Mouse (Mus musculus): ENCODE measurements at regions not wholly inside any gene's neighbourhood (a gene's known extent, or its start where the extent isn't known, plus 50 kb on each side); places are given as distances from the start of the nearest gene placed in this dataset.

DNA sequence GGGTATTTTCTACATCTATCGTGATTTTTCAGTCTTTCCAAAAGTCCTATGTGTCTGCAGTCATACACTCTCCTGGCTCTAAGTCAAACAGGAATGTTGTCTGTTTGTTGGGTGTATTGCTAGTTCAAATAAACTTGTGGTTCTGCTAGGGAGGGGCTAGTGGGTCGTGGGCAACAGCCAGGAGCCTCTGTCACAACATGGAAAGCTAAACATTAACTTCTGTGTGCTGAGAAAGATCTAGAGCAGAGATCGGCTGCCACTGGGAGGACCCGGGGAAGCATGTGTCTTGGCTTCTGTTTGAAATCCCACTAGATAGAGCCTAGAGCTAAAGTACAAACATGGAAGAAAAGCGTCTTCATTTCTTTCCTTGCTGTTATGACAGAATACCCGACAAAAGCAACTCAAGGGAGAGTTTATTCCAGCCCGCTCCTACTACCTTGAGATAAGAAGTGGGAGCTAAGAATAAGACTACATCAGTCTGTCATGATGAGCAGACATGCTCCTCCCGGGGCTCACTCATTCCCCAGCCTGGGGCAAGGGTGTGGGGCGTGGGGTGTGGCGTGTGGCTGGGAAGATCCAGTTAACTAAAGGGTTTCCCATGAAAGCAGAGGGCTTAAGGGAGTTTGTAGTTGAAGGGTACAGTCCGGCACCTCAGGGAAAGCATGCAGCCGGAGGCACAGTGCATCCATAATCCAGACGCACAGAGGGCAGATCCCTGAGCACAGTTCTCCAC lies 190.7 kb downstream of the Rybp start:
- no peak for DNase-seq

DNA sequence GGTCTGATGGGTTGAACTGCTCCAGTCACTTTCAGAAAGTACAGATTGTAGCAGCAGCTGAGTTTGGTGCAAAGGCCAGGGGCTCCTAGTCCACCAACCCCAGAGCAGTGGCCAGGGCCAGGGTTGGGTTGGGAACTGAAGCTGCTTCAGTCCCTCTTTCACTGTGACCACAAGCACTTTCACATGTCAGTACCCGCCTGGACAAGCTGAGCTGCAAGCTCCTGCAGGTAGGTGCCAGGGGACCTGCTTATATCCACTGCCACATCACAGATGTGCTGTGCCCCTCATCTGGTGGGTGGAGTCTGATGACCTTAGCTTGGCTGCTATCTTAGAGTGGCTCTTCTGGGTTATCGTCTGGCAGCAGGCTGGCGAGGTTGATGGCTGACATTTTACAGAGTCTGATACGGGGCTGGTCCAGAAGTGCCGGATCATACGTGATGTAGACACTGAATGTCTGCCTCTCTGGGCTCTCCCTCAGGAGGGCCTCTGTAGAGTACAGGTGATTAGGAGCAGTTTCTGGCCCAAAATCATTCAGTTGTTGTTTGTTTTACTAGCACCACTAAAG lies 192.6 kb downstream of the Rybp start:
- no peak for DNase-seq

DNA sequence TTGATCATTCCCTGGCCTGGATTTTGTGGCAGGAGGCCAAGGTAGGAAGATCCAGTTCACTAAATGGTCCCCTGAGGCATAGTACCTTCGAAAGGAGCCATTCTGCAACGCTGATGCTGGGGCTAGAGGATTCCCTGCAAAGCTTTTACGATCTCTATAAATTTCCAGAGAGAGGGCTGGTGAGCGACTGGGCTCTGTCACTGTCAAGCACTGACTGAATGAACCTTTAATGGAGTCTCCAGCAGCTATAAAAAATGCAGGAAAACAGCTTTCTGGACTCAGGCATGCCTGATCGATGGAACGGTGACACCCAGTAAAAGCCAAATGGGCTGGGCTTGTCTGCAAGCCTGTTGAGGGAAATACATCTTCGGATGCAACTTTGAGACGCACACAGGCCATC lies 194.4 kb downstream of the Rybp start:
- no peak for DNase-seq

DNA sequence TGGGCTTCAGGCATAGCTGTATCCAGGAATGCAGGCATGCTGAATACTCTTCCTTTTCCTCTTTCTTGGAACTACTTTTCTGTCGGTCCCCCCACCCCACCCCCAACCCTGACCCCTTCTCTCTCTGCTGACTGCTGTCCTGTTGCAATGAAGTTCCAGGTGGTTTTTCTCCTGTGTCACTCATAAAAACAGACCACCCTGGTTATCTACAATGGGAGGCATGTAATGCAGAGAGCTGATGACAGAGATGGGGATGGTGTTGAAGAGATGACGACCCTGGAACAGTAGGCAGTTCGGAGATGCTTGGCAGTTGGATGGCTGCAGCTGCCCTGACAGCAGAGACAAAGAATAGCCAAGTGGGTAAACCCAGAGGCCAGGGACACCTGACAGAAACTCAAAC lies 195.5 kb downstream of the Rybp start:
- no peak for DNase-seq

DNA sequence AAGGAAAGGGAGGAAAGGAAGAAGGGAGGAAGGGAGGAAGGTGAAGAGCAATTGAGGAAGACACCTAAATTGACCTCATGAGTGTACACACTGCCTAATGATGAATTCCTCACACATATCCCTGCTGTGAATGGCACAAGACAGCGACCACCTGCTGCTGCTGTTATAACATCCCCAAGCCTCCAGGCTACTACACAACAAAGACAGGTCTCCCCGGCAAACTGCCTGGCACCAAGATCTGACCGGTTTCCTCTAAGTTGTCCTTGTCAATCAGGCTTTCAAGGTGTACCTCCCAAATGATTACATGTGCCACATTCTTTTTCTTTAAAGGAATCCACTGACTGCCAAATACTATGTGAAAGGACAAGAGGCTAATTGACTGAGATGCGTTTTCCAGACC lies 198.7 kb downstream of the Rybp start:
- DNase-seq, result no peak

DNA sequence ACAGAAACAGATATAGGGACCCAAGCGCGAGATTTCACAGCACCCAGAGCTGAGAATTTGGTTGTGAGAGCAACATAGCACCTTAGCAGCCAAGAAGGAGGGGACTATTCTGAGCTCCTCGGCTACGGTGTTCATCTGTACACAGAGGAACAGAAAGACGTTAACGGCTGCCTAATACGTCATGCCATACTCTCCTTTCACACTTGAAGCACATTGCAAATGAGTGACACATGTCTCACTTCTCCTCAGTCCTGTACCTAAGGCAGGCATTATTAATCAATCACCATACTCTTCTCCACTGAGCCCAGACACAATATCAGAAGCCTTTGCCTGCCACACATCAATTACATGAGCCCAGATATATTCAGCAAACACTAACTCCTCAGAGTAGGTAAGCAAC lies 200.5 kb downstream of the Rybp start:
- DNase-seq, result peak; percentile 82

DNA sequence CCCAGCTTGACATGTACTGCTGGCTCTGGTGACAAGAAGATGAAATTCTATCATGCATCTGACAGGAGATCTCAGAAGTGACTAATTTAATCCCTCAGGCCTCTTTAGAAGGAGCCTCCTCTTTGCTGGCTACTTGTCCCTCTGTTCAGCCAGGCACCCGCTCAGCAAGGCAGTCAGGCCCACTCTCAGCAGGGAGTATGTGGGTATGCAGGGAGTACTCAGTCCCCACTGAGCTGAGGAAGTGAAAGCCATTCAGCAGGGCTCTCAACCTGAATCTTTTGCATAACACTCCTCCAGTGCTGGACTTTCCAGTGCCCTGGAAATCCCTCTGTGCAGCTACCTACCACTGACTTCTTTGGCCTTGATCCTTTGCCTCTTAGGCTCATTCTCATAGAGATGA lies 201.3 kb downstream of the Rybp start:
- DNase-seq, result peak; percentile 72

DNA sequence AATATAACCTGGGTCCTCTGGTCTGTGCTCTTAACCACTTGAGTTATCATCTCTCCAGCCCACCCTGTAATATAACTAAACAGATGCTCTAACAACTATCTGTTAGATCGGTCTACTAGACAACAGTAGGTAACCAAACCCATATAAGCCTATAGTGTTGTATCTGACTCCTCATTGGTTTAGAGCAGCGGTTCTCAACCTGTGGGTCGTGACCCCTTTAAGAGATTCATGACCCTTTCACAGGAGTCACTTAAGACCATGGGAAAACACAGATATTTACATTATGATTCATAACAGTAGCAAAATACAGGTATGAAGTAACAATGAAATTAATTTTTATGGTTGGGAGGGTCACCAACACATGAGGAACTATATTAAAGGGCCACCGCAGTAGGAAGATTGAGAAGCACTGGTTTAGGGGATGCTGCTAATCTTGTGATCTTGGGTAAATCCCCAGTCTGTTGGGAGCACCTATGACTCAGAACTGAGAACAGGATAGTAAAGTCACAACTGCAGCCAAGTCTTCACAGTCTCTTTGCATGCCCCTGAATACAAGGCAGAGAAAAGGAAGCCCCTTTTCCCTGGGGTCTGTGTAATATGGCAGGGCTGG lies 203.3 kb downstream of the Rybp start:
- DNase-seq, result no peak

DNA sequence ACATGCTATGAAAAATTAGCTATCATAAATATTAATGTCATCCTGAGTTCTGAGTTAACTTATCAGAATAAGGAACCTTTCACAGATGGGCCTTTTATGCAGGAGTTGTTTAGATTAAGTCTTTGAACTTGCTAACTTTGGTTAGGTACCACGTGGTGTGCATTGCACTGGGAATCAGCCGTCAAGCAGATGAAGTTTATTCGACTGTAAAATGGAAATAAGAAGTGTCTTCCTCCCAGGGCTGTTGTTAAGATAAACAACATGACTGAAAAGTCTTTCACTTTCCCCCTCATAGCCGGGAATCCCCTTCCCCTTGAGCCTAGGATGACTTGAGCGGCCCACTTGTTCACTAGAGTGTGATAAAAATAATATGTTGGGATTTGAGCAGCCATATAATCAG lies 204.2 kb downstream of the Rybp start:
- DNase-seq, result no peak

DNA sequence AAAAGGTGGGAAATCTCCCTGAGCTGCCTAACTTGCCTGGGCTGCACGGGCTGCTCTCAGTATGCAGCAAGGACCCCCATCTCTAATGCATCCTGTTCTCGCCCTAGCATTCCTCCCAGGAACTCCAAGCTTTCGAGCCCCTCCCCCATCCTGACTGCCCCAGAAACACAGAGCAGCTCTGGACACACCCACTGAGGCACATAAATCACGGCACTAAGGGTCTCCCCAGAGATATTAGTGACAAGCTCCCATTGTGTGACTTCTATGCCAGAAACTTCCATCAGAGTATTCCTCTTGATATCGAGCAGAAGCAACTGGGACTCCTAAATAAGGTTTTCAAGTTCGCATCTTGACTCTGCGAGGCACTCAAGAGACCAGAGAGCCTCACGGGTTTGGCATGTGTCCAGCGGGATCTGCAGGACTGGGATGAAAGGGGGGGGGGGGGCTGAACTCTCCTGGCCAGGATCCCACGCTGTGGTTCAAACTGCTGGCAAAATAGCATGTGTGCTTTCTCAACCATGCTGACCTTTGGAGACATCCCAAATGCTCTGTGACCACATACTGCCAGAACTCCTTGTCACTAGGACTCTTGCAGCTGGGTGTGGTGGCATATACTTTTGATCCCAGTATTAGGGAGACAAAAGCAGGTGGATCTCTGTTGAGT lies 212.5 kb downstream of the Rybp start:
- DNase-seq, result peak; percentile 93

DNA sequence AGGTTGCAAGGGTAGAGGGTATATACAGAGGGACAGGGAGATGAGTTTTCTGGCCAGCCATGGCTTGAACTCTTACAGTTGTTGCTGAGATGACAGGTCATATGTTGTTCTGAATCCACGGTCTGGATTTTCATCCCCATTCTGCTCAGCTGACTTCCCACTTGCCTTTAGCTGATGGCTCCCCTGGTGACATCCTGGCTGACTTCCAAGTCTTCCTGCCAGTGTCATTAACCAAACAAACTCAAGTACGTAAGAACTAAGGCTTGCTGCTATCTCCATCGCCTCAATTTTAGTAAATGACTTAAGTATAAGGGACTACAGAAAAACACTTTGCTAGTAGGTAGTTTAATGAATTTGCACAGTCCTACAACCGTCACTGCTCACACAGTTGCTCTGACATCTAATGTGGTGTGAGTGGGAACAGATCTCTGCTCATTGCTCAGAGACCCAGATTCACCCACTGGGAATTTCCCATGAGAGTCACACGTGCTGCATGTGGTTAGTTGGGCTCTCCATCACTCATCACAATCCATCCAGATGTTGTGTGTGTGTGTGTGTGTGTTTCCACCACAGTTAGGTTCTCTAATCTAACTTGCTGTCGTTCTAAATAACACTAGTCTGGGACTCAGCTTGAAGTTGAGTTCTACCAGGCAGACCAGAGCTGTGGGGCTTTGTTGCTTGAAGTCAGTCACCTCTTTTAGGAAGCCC lies 214.9 kb downstream of the Rybp start:
- no peak for DNase-seq

DNA sequence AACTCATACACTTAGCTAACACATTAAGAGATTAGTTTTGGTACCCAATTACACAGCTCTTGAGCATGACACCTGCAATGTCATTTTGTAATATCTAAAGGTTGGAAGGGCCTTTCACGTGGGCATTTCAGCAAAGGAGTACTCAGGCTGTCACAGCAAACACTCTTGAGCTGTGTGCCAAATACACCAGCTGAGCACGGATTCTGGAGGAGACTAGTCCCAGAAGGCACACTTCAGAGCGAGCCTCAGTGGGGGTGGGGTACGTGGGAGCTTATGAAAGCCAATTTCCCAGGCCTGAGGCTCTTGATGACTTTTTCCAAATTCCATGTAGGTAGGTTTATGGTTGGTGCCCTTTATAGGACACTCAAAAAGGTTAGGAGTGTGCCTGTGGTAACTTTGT lies 218.1 kb downstream of the Rybp start:
- no peak for DNase-seq

DNA sequence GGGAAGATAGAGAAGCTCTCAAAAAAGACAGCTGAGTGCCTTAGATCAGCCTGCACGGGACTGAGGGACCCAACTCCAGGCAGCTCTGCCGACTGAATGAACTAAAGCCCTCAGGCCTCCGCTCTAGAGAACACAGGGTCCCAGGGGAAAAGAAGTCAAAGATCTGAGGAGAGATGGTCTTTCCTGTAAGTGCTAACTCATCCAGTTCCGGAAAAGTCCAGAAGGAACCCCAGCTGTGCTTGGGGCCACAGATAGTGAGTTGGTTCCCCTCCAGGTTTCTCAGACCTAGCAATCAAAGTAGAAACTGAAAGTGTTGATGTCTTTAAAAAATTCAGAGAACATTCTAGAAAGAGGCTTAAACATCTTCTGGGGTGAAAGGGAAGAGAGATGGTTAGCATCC lies 220.0 kb downstream of the Rybp start:
- no peak for DNase-seq

DNA sequence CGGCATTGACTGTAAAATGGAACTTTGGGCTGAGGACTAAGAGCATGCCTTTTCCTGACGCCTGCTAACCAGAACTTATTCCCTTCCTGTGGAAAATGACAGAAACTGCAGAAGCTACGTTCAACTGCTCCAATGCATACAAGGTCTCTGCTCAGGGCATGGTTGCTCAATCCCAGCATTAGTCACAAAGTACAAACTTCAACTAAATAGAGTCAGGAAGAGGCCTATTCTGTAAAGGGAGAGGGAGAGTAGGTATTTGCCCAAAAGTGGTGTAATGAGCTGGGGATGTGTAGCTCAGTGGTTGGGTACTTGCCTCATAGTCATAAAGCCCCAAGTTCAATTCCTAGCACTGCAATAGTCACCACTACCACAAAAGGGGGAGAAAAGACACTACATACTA lies 221.7 kb downstream of the Rybp start:
- no peak for DNase-seq

DNA sequence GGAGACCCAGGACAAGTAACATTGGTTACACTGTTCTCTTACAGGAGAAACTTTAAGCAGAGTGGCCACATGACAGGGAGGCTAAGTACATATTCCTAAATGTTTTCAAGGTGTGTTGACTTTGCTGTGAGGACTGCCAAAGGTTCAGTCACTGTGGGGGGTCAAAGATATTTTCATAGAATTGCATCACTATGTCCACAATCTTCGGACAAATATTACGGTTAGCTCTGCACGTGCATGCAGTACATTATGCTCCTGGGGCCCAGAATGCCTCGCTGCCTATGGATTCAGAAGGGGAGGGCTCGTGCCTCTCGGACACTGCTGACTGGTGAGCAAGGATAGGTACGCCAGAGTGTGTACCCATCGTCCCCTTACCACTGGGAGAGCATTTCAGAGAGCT lies 224.3 kb downstream of the Rybp start:
- no peak for DNase-seq

DNA sequence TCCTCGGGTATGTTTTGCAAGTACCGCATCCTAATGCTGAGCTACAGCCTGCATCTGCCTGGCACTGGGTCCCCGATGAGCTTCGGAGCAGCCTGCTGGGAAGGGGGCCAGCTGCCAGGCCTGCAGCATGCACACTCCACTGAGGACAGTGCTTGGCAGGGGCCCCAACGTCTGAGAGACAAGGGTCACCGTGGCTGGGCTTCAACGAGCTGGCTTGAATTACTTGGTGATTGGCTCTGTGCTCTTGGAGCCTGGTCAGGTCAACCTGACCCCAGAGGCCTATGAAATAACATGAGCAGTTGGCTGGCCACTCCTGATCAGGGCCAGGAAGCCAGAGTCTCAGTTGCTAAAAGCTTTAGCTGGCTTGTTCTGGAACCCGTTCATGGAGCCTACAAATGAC lies 227.5 kb downstream of the Rybp start:
- peak; percentile 99 for DNase-seq

DNA sequence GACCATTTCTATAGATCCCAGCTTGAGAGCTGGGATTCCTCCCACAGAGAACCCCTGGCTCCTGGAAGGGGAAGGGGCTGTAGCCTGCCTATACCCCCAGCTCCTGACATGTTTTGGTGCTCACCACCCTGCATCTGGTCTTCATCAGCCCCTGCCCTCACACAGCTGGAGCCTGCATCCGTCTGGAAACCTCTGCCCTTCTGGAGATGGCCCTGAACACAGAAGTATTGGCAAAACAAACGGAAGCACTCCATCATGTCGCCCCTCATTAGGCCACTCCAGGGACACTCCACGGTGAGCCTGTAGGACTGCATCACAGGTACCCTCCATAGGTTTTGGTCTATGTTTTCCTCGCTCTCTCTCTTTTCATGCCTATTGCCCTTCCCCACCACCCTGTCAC lies 231.3 kb downstream of the Rybp start:
- DNase-seq, result no peak

DNA sequence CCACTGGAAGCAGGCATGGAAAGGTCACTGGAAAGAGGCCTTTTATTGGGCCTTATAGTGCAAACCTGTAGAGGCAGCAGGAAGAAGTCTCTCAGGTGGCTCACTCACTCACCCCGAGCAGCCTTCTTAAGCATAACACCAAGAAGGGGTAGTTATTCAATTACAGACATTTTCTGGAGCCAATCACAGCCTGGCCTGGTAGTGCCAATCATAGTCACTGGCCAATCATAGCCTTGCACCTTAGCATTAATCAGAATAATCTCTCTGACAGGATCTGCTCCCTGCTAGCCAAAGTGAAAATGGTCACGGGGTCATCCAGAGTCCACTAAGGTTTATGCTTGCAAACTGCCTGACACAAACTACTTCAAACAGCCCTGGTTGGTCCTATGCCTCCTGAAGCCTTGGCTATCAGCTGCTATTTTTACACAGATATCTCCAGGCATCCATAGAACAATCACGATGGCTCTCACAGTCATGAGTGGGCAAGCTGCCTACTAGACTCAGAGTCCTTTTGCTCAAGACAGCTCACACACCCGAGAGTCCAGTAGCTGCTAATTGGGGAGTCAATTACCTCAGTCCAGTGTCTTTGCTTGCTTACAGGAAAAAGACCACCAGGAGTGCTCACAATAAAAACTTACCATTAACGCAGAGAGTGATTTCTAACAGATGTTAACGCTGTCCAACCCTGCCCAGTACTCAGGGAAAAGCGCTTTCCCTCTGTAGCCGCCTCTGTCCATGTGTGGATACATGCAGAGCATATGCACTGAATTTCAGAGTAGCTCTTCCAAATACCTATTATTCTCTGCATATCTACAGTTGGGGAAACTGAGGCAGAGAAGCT lies 234.1 kb downstream of the Rybp start:
- peak; percentile 93 for DNase-seq

DNA sequence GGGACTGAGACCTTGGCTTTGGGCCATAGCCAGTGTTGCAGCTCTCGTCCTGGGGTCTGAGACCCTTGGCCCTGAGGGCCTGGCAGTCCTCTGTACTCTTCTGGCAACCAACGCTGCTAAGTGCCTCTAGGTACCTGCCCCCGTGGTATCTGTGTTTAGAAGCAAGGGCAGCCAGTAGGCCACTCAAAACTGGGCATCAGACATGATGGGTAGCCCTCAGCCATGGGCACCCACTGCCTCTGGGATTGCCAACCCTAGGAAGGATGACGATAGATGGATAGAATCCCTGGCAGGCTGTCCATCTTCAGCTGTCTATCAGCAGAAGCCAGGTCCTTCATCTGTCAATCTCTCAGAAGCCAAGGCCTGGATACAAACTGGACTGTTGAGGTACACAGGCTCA lies 234.9 kb downstream of the Rybp start:
- peak; percentile 95 for DNase-seq

DNA sequence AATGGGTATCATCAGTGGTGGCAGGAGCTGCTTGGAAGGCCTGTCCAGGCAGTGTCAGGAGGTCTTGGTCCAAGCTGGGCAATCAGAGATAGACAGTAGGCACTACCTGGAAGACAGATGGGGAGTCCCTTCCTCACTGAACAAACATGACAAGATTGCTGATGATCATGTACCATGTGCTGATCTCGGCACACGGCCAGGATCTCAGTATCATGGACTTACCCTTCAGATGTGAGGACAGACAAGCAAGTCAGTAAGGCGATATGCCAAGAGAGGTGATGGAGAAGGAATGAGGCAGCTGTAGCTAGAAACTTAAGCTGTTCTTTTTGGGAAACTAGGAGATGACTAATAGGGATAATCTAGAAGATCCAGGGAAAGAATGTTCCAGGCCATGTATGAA lies 238.2 kb downstream of the Rybp start:
- DNase-seq, result no peak

DNA sequence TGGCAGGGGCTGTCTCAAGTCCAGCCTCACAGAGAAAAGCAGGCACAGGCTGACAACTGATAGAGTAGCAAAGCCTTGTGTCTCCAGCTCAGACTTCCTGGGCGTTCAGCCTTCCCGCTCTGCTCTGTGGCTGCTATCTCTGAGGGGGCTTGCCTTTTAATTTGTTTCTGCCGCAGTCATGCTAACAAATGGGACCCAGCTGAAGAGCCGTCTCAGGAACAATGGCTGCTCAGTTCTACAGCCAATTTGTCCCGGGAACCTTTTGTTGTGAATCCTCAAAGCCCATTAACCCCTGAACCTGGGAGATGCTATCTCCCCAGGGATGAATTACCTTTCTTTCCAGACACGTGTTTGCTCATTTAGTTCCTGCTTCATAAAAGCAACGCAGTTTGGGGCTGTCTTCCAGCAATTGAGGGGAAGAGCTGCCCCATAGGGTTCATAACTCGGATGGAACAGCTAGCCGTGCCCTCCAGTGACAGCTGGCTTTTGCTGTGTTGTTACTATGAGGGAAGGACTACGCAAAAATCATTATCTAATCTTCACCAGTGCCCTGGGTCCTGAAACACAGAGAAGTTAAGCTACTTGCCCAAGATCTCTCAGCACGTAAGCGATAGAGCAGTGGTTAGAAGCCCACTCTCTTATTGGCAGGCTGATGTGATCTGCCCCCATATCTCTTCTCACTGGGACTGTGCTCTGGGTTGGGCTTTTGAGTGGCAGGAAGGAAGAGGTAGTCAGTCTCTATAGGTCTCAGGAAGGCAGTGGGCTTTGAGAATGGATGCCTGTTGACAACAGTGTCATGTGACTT lies 240.9 kb downstream of the Rybp start:
- no peak for DNase-seq

DNA sequence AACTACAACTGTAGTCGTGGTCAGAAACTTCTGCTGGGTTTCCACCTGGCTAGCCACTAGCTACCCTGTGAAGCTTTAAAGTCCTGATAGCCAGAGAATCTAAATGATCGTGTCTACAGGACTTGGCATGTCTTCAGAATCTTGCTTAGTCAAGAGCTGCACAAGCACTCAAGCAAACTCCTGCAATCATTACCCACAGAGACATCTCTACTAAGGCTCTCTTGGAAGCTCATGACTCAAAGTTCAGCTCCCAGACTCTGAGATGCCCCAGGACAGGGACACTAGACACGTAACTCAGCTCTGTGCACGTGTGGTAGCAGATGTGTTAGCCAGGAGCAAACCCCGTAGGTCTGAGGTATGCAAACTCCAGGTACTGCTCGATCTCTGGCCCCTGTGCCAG lies 242.2 kb downstream of the Rybp start:
- DNase-seq, result no peak
